Mouse (Mus musculus): ENCODE measurements around the gene Lsg1.

GRCm38 (mm10) chr16:30544693-30545092 lies 42.7 kb downstream of the Lsg1 start:
- TF ChIP-seq POLR2A (IDR thresholded peaks at IDR 0.05; ENCODE audit: control insufficient read depth, low read depth, low read length) (no peak), CTCF (IDR thresholded peaks at IDR 0.05; ENCODE audit: control insufficient read depth, insufficient read depth, insufficient replicate concordance, low read depth, low read length) (no peak)
